Mouse (Mus musculus) right cerebral cortex, postnatal 36 days (tissue): ENCODE measurements at regions not wholly inside any gene's neighbourhood (a gene's known extent, or its start where the extent isn't known, plus 50 kb on each side); places are given as distances from the start of the nearest gene placed in this dataset.

Experiments used
- DNase-seq, 2 experiments: peaks; one replicate each; pipeline ENCODE4 v3.0.0; 2022; ENCODE audit warnings: low spot score in 2 of 2, mixed read lengths in 1 of 2

GRCm38 (mm10) chr13:85639376-85640229, 350.7 kb upstream of the Rasa1 start:
- no peak for DNase-seq

- DNase-seq, result peak in 1 of 2 experiments; percentile 12
Measured at GRCm38 (mm10) chr13:85629506-85630175, 340.7 kb upstream of the Rasa1 start.
